Mouse (Mus musculus) heart, embryonic 10.5 days (tissue): ENCODE measurements around the gene Stx17. TPM values are rescaled to one million over a fixed set of nuclear protein-coding genes. Genes with fewer than 3 reads are reported as not detected.
A peak's percentile ranks its signal among the peaks of the same experiment; 100 is the strongest.

Experiments used
- DNase-seq: peaks from one replicate; pipeline ENCODE4 v3.0.0-alpha.2; 2017; ENCODE audit warnings: low spot score
- H3K27ac ChIP-seq: fragments of 300-500 bp; sonication (generic); 2 replicates; pipeline ENCODE4 v1.5.1; 2016; ENCODE audit warnings: mild to moderate bottlenecking
- H3K27me3 ChIP-seq: fragments of 300-500 bp; sonication (generic); 2 replicates; pipeline ENCODE4 v1.6.1; 2016; ENCODE audit warnings: mild to moderate bottlenecking; ENCODE audit not compliant: poor library complexity, insufficient read depth, severe bottlenecking
- H3K36me3 ChIP-seq: fragments of 300-500 bp; sonication (generic); 2 replicates; pipeline ENCODE4 v1.6.1; 2016; ENCODE audit warnings: mild to moderate bottlenecking, moderate library complexity
- H3K4me1 ChIP-seq: fragments of 300-500 bp; sonication (generic); 2 replicates; pipeline ENCODE4 v1.6.1; 2016; ENCODE audit warnings: mild to moderate bottlenecking
- H3K4me3 ChIP-seq: fragments of 300-500 bp; sonication (generic); 2 replicates; pipeline ENCODE4 v1.5.1; 2016; ENCODE audit warnings: mild to moderate bottlenecking, moderate library complexity
- H3K9me3 ChIP-seq: fragments of 300-500 bp; sonication (generic); 2 replicates; pipeline ENCODE4 v1.6.1; 2016; ENCODE audit warnings: mild to moderate bottlenecking, moderate library complexity
- WGBS: fragments of 180-500 bp; shearing (Covaris S2); methylation state at CpG from one replicate; pipeline ENCODE4 v1.1.7; 2016; 5-methylcytosine and 5-hydroxymethylcytosine counted together
- polyA plus RNA-seq: library from polyadenylated mRNA; unstranded; fragments of >200 nt; fragmentation: Nextera tagmentation; extraction: Ambion mirVana; gene quantifications from 2 replicates; pipeline ENCODE4 v1.2.1, GENCODE M21; 2016

The Stx17 gene
- polyA plus RNA-seq: 20.6 and 24.3 TPM in 2 replicates

DNA sequence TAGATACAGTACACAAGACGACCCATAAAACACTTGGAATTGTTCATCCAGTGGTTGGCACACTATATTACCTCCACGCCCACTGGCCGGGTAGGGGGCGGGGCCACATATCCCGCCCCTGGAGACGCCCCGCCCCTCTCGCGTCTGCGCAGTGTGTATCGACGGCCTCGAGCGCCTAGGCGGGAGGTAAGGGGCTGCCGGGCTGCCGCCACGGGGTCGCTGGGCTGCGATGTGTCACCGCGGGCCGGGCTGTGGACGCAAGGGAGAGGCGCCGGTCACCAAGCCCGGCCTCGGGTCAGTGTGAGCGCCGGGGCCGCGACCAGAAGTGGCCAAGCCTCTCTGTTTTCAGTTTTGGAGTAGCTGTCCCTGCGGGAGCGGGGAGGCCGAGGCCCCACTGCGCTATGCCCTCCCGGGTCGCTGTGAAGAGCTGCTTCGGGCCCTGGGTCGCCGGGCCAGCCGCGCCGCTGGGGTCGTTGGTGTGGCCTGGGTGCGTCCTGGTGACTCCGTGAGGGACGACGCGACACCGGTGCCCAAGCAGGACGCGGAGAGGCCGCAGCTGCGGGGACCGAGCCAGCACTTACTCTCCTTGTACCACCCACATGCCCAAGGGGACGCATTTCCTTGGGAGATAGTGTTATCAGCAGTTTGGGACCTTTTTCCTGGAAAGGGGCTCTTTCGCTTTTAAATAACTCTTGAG, at the start of gene Stx17:
Gene Stx17 (plus strand): TSS at position 143 of the 697 bp plus-strand sequence.
- under 1% methylated on average over 58 of the region's 58 CpGs for WGBS
- Histone ChIP-seq H3K4me3 (peak within 1 kb of the TSS; percentile 86), H3K4me1 (peaks cover 8% of the 10 kb centered on the region; the same call in 1 of the 2 replicates), H3K27ac (peak within 1 kb of the TSS; percentile 95), H3K27me3 (no peaks in the 10 kb centered on the region), H3K9me3 (no peaks in the 10 kb centered on the region), H3K36me3 (no peaks in the 10 kb centered on the region)
- DNase-seq: peak; percentile 94

DNA sequence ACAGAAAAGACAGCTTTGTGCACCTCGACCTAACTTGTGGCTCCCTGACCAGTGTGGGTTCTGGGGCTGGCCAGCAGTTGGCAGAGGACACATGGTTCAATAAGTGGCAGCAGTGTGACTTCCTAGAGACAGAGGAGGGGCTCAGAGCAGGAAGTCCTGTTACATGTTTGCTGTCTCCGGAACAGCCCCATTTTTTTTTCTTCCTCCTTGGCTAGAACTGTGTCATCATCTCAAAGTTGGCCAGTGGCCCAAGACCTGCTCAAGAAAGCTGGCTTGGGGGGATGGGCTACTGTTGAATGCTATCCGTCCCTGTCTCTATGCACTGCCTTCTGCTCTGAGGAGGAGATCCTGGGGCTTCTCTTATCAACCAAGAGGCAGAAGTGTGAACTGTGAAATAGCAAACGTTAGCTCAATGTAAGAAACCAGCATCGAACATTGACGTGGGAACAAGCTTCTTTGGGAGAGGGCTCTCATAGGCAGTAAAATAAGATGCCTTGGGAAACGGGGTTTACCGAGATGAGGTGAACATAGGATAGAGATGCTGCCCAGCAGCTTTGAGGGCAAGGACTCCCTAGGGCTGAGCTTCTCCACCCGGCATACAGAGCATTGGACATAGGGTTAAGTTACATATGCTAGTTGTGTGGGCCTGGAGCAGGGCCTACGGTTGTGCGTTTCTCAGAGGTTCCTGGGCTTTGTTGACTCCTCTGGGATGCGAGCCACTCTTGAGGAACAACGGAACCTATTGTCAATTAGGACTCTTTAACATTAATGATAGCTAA, 47.8 kb upstream of the Stx17 start:
- Histone ChIP-seq H3K36me3 (no peaks in the 10 kb centered on the region), H3K4me3 (no peak overlapping the region), H3K4me1 (peaks cover 12% of the 10 kb centered on the region; the same call in 1 of the 2 replicates), H3K27ac (no peak overlapping the region), H3K9me3 (no peaks in the 10 kb centered on the region), H3K27me3 (no peaks in the 10 kb centered on the region)
- 68% methylated on average over 13 of the region's 13 CpGs for WGBS
- no peak for DNase-seq

DNA sequence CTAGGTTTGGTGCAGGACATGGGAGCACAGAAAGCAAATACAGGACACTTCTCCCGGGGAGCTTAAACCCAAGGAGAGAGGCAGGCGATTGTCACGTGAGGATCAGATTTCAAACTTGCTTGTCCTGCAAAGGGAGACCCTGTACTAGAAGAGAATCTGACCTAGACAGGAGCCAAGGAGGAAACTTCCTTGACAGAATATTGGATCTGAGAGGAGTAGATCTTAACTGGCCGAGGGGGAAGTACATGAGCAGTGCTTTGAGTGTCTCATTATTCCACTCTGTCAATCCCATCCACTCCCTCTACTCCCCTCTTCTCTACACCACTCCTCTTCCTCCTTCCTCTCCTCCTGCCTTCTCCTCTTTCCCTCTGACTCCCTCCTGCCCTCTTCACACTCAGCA, 46.5 kb upstream of the Stx17 start:
- 14% methylated on average over 4 of the region's 4 CpGs for WGBS
- Histone ChIP-seq H3K4me1 (peaks cover 12% of the 10 kb centered on the region; the same call in 1 of the 2 replicates), H3K27me3 (no peaks in the 10 kb centered on the region), H3K4me3 (no peak overlapping the region), H3K27ac (no peak overlapping the region), H3K36me3 (no peaks in the 10 kb centered on the region), H3K9me3 (no peaks in the 10 kb centered on the region)
- no peak for DNase-seq

DNA sequence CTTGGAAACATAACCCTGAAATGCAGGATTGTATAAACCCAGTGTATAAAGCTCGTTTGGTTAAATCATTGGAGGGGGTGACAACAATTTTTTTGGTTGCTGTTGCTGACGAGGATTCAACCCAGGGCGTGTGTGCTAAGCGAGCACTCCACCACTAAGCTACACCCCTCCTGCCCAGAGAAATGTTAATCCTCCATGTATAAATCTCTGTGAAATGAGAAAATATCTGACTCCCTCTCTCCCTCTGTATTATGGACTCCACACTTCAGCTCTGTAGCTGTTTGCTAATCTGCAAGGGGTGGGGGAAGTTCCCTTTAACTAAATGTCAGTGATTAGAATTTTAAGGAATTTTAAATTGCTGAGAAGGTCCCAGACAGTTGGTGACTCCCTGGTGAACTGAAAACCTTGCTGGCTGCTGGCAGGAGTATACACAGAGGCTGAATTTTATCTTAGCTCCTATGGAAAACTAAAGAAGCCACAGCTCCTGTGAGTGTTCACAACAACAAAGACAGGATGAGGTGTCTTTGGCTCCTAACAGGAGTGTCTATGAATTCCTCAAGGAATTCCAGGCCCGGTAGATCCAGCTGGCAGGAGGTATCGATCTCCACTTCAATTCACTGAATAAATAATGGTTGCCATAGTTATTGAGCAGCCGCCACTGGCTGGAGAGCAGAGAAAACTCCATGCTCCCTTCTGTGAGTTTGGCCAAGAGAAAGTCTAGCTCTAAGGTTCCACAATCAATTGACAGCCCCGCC, 45.3 kb upstream of the Stx17 start:
- H3K27ac ChIP-seq: no peak overlapping the region
- no peak overlapping the region for H3K4me3 ChIP-seq
- no peaks in the 10 kb centered on the region for H3K36me3 ChIP-seq
- 58% methylated on average over 8 of the region's 8 CpGs for WGBS
- H3K9me3 ChIP-seq: no peaks in the 10 kb centered on the region
- DNase-seq: no peak
- H3K4me1 ChIP-seq: peaks cover 12% of the 10 kb centered on the region; the same call in 1 of the 2 replicates
- no peaks in the 10 kb centered on the region for H3K27me3 ChIP-seq

DNA sequence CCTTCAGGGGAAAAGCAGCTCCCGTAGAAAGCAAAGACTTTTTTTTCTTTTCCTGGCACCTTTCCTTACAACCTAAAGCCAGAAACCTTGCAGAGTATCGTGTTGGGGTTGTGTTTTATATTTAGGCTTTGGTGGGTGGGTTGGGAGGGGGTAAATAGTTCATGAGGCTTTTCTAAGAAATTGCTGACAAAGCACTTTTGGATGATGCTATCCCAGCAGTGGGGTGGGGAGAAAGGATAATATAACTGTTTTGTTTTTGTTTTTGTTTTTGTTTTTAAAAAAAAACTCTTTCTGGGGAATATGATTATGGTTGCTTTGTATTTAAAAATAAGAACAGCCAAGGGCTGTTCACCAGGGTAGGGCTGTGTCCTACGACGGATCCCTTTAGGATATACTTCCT, 41.3 kb upstream of the Stx17 start:
- no peak for DNase-seq
- Histone ChIP-seq H3K36me3 (no peaks in the 10 kb centered on the region), H3K4me1 (0 out of 2 replicates have a peak, but pooled peaks cover 2% of the 10 kb centered on the region), H3K27me3 (no peaks in the 10 kb centered on the region), H3K9me3 (no peaks in the 10 kb centered on the region), H3K4me3 (no peak overlapping the region), H3K27ac (no peak overlapping the region)
- WGBS: 88% methylated on average over 4 of the region's 4 CpGs

DNA sequence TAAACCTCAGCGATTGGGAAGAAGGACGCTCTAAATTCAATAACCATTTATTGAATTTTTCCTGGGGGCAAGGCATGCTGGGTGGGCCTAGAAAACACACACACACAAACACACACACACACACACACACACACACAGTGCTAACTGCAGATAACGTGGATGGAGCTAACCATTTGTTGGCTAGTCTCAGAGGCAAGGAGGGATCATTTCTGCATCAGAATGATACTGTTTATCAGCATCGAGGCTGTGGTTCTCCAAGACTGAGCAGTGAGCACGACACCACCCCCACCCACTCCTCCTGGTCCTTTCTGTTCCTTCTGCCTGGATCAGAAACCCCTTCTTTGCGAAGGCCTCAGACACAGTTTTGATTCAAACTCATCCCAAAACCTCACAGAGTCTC, 38.1 kb upstream of the Stx17 start:
- Histone ChIP-seq H3K27me3 (no peaks in the 10 kb centered on the region), H3K36me3 (no peaks in the 10 kb centered on the region), H3K27ac (no peak overlapping the region), H3K4me3 (no peak overlapping the region), H3K4me1 (no peaks in the 10 kb centered on the region), H3K9me3 (no peaks in the 10 kb centered on the region)
- no peak for DNase-seq
- 64% methylated on average over 6 of the region's 6 CpGs for WGBS

DNA sequence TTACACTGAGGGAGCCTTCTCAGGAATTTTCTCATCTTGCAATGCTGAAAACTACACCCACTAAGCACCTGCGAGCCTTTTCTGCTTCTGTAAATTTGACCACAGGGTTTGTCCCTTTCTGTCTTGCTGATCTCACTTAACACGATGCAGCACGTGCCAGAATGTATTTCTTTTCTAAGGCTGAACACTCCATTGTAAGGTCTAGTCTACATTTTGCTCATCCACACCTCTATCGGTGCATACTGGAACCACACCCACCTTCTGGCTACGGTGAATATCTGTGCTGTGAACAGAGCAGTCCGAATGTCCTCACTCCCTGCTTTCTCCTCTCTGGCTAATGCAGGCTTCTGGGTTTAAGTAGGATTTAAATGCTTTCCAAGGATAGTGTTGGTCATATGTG, 37.2 kb upstream of the Stx17 start:
- DNase-seq: no peak
- no peak overlapping the region for H3K4me3 ChIP-seq
- no peaks in the 10 kb centered on the region for H3K36me3 ChIP-seq
- no peaks in the 10 kb centered on the region for H3K9me3 ChIP-seq
- no peaks in the 10 kb centered on the region for H3K27me3 ChIP-seq
- no peaks in the 10 kb centered on the region for H3K4me1 ChIP-seq
- 80% methylated on average over 6 of the region's 6 CpGs for WGBS
- H3K27ac ChIP-seq: no peak overlapping the region

DNA sequence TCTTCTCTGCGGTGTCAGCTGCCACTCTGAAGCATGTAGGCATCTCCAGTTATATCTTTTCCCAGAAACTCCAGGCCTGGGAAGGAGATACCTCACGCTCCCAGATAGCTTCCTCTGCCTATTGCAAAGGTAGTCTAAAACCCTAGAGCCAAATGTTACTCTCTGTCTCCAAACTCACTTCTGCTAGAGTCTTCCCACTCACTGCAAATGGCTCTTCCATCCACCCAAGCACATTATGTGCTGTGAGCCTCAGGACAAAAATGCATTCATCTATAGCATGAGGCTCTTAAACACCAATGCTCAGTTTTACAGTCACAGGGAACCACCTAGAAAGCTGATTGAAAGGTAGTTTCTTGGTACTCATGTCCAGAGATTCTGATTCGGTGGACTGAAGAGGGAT, 31.5 kb upstream of the Stx17 start:
- H3K4me3 ChIP-seq: no peak overlapping the region
- H3K27ac ChIP-seq: no peak overlapping the region
- no peak for DNase-seq
- WGBS: 73% methylated on average over 3 of the region's 3 CpGs
- H3K9me3 ChIP-seq: no peaks in the 10 kb centered on the region
- H3K27me3 ChIP-seq: no peaks in the 10 kb centered on the region
- no peaks in the 10 kb centered on the region for H3K4me1 ChIP-seq
- H3K36me3 ChIP-seq: no peaks in the 10 kb centered on the region

DNA sequence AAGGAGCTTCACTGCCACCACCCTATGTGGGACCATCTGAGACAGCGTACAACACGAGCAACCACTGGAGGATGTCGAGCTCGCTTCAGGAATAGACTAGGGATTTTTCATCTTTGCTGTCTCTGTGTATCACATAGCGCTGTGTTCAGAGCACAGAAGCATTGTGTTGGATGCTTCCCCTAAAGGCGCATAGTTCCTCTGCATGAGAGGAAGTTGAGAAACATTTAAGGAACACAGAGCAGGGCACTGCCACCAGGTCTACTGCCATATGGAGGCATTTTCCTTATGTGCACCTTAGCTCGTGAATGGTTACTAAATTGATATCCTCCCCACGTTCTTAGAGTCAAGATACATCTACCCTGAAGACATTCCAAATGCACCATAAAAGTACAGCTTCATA, 24.5 kb upstream of the Stx17 start:
- H3K27me3 ChIP-seq: peaks cover 10% of the 10 kb centered on the region; the same call in 1 of the 2 replicates
- H3K4me1 ChIP-seq: no peaks in the 10 kb centered on the region
- no peak overlapping the region for H3K27ac ChIP-seq
- DNase-seq: no peak
- no peak overlapping the region for H3K4me3 ChIP-seq
- WGBS: 81% methylated on average over 8 of the region's 8 CpGs
- H3K9me3 ChIP-seq: no peaks in the 10 kb centered on the region
- H3K36me3 ChIP-seq: no peaks in the 10 kb centered on the region

DNA sequence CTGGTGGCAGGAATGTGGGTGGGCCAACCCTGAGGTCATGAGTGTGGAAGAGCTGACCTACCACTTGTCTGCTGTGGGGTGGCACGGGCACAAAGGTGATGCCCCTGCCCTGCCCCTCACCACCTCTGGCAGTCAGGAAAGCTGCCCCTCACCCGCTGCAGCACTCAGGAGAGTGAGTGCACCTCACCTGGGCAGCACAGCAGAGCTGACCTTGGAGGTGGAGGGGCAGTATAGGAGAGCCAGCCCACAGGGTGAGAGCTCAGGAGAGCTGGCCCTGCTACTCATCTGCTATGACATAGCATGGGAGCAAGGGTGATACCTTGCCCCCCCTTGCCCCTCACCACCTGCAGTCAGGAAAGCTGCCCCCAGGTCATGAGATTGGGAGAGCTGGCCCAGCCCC, 22.7 kb upstream of the Stx17 start:
- Histone ChIP-seq H3K36me3 (no peaks in the 10 kb centered on the region), H3K4me3 (no peak overlapping the region), H3K4me1 (no peaks in the 10 kb centered on the region), H3K27ac (no peak overlapping the region), H3K9me3 (no peaks in the 10 kb centered on the region), H3K27me3 (peaks cover 10% of the 10 kb centered on the region; the same call in 1 of the 2 replicates)
- no peak for DNase-seq
- WGBS: 81% methylated on average over 2 of the region's 2 CpGs

DNA sequence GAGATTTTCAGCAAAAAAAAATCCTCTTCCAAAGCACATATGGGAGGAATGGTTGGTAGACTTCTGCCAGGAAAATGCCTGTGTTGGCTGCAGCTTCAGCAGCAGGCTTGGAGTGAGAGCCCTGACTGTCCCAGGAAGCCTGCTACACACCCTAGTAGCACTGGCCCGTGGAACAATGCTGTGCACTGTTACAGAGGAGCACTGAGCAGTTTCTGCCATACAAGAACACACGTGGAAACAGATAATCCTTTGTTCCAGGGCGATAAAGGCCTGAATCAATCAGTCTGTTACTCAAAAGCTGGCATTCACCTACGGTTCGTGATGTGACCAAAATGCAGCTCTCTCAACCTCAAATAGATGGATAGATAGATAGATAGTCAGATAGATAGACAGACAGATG, 19.3 kb upstream of the Stx17 start:
- Histone ChIP-seq H3K36me3 (no peaks in the 10 kb centered on the region), H3K4me1 (no peaks in the 10 kb centered on the region), H3K4me3 (no peak overlapping the region), H3K27ac (no peak overlapping the region), H3K27me3 (peaks cover 10% of the 10 kb centered on the region; the same call in 1 of the 2 replicates), H3K9me3 (no peaks in the 10 kb centered on the region)
- DNase-seq: no peak
- WGBS: 69% methylated on average over 5 of the region's 5 CpGs

DNA sequence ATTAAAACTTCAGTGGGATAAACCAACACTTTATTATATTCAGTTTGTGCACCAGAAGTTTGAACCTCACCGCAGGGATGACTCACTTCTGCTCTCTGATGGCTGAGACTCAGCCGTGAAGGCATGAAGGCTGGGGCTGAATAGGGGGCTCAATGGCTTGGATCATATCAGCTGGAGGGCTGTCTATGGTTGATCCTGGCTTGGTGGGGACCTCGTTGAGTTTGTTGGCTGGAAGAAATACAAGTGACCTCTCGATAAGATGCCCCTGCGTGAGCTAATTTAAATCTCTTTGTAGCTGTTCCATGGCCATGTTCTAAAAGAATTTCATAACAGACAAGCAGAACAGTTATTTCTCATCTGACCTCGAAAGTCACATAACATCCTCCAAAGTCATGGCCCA, 17.6 kb upstream of the Stx17 start:
- H3K27ac ChIP-seq: no peak overlapping the region
- no peak overlapping the region for H3K4me3 ChIP-seq
- no peaks in the 10 kb centered on the region for H3K4me1 ChIP-seq
- H3K9me3 ChIP-seq: no peaks in the 10 kb centered on the region
- DNase-seq: no peak
- H3K36me3 ChIP-seq: no peaks in the 10 kb centered on the region
- peaks cover 3% of the 10 kb centered on the region; the same call in 1 of the 2 replicates for H3K27me3 ChIP-seq
- 84% methylated on average over 6 of the region's 6 CpGs for WGBS

DNA sequence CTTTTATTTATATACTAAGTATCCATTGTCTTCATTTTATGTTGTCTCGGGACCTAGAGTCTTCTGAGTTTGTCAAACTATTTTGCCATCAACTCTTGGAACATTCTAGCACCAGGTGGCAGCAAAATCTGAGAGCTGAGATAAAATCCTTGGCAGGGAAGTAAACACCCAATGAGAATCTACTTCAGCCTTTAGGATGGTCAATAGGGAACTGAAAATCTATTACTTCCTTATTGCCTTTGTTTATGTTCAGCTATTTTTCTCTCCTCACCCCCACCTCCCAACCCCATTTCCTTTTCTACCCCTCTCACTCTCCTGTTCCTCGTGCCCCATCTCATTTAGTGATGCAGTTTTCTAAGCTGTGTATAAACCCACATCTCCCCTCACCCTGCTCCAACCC, 16.1 kb upstream of the Stx17 start:
- Histone ChIP-seq H3K36me3 (no peaks in the 10 kb centered on the region), H3K9me3 (no peaks in the 10 kb centered on the region), H3K27ac (no peak overlapping the region), H3K4me3 (no peak overlapping the region), H3K4me1 (no peaks in the 10 kb centered on the region), H3K27me3 (no peaks in the 10 kb centered on the region)
- no peak for DNase-seq
- WGBS: 74% methylated on average over 2 of the region's 2 CpGs
